In genomic region chr9:70832231-70832630, GRCm38 (mm10) we compare ENCODE assay signal across 15 mouse cellular contexts.
"Had no signal": no experiment of that assay in that cellular context is flagged by ENCODE, and none has a peak within 500 bp of the region (broad histone marks: within the 10 kb centered on the region; RNA-seq: fewer than 3 reads in every experiment).

No protein-coding gene starts in this region.

- H3K9ac ChIP-seq: intestine, embryonic 15.5 days; kidney, embryonic 15.5 days had no signal

- H3K4me3 ChIP-seq: intestine, embryonic 15.5 days; kidney, embryonic 15.5 days; left cerebral cortex, adult 2 months had no signal

- H3K9me3 ChIP-seq: intestine, embryonic 15.5 days; kidney, embryonic 15.5 days had no signal

- DNase-seq: kidney, adult 11 months; kidney, adult 8-10 months; kidney, postnatal 10 days; kidney, postnatal 36 days; layer of hippocampus, postnatal 36 days; lung, adult 2 months; midbrain, embryonic 14.5 days; thymus, adult 2 months; thymus, postnatal 14 days; thymus, postnatal 4 days had no signal

- H3K27me3 ChIP-seq: intestine, embryonic 15.5 days; kidney, embryonic 15.5 days had no signal

- H3K4me2 ChIP-seq: intestine, embryonic 15.5 days; kidney, embryonic 15.5 days; midbrain, embryonic 11.5 days had no signal

- ATAC-seq: intestine, embryonic 15.5 days had no signal

- H3K36me3 ChIP-seq: intestine, embryonic 15.5 days; kidney, embryonic 15.5 days had no signal

- H3K27ac ChIP-seq: intestine, embryonic 15.5 days; kidney, embryonic 15.5 days; left cerebral cortex, adult 2 months; macrophage had no signal
